Mouse (Mus musculus) stomach, embryonic 14.5 days (tissue): ENCODE results near the gene S100a13. TPM values are rescaled to one million over a fixed set of nuclear protein-coding genes. Genes with fewer than 3 reads are reported as not detected.

ENCODE experiments used
- ATAC-seq: fragments of 200-750 bp; cut with Nextera tagmentation; 2 replicates; pipeline ENCODE4 v1.8.0; 2017; ENCODE audit warnings: low read depth, moderate TSS enrichment; ENCODE audit not compliant: insufficient number of reproducible peaks, insufficient read depth, low FRiP score
- H3K27ac ChIP-seq: fragments of 300-500 bp; sonication (generic); 2 replicates; pipeline ENCODE4 v1.5.1; 2014; ENCODE audit warnings: mild to moderate bottlenecking, low read length, moderate library complexity, mixed read lengths
- H3K27me3 ChIP-seq: fragments of 300-500 bp; sonication (generic); 2 replicates; pipeline ENCODE4 v1.6.1; 2014; ENCODE audit warnings: low read length, control low read depth, mixed read lengths; ENCODE audit not compliant: control insufficient read depth, insufficient read depth
- H3K36me3 ChIP-seq: fragments of 300-500 bp; sonication (generic); 2 replicates; pipeline ENCODE4 v1.6.1; 2014; ENCODE audit warnings: mild to moderate bottlenecking, control low read depth, low read length, moderate library complexity, mixed read lengths; ENCODE audit not compliant: control insufficient read depth, insufficient read depth
- H3K4me1 ChIP-seq: fragments of 300-500 bp; sonication (generic); 2 replicates; pipeline ENCODE4 v1.6.1; 2014; ENCODE audit warnings: low read length, control low read depth, mixed read lengths; ENCODE audit not compliant: control insufficient read depth, insufficient read depth
- H3K4me2 ChIP-seq: fragments of 300-500 bp; sonication (generic); replicated peaks from 2 replicates; pipeline ENCODE4 v1.6.1; 2014; ENCODE audit warnings: low read depth, low read length, control low read depth
- H3K4me3 ChIP-seq: fragments of 300-500 bp; sonication (generic); 2 replicates; pipeline ENCODE4 v1.5.1; 2014; ENCODE audit warnings: low read depth, low read length, control low read depth
- H3K9ac ChIP-seq: fragments of 300-500 bp; sonication (generic); replicated peaks from 2 replicates; pipeline ENCODE4 v1.6.1; 2014; ENCODE audit warnings: low read depth, mild to moderate bottlenecking, control low read depth, low read length, moderate library complexity, mixed read lengths
- H3K9me3 ChIP-seq: fragments of 300-500 bp; sonication (generic); 2 replicates; pipeline ENCODE4 v1.6.1; 2016; ENCODE audit warnings: low read depth, low read length, control low read depth; ENCODE audit not compliant: control insufficient read depth
- WGBS: fragments of 180-500 bp; shearing (Covaris S2); extraction: QIAGEN DNeasy Blood & Tissue Kit; methylation state at CpG from one replicate; pipeline ENCODE4 v1.1.7; 2014; 5-methylcytosine and 5-hydroxymethylcytosine counted together
- polyA plus RNA-seq: library from polyadenylated mRNA; unstranded; fragments of >200 nt; fragmentation: Nextera tagmentation; extraction: Ambion mirVana; gene quantifications from 2 replicates; pipeline ENCODE4 v1.2.1, GENCODE M21; 2014

Gene S100a13
- polyA plus RNA-seq, 1 experiment from 2014 or later: 33.5 TPM

GRCm38 (mm10) chr3:90475151-90475830 is 38.9 kb upstream of the S100a13 start:
- Histone ChIP-seq H3K27ac (no peak overlapping the region), H3K9ac (no peak overlapping the region), H3K36me3 (peaks cover 21% of the 10 kb centered on the region), H3K9me3 (no peaks in the 10 kb centered on the region), H3K4me2 (peak overlapping the region; percentile 35), H3K4me1 (0 out of 2 replicates have a peak, but pooled peaks cover 5% of the 10 kb centered on the region), H3K4me3 (peak overlapping the region; percentile 31), H3K27me3 (no peaks in the 10 kb centered on the region)
- ATAC-seq: no peak
- WGBS: 34% methylated on average over 15 of the region's 16 CpGs

GRCm38 (mm10) chr3:90475831-90476611 is 38.2 kb upstream of the S100a13 start, which contains the start of gene Ilf2:
Gene Ilf2, plus strand, starts transcription at chr3:90476126.
- peaks cover 27% of the 10 kb centered on the region for H3K36me3 ChIP-seq
- H3K4me2 ChIP-seq: peak within 1 kb of the TSS; percentile 75
- ATAC-seq: peak; percentile 99
- WGBS: under 1% methylated on average over 45 of the region's 45 CpGs
- peak within 1 kb of the TSS; percentile 72 for H3K9ac ChIP-seq
- peak within 1 kb of the TSS; percentile 68 for H3K4me3 ChIP-seq
- H3K4me1 ChIP-seq: 0 out of 2 replicates have a peak, but pooled peaks cover 5% of the 10 kb centered on the region
- H3K9me3 ChIP-seq: no peaks in the 10 kb centered on the region
- H3K27me3 ChIP-seq: no peaks in the 10 kb centered on the region
- H3K27ac ChIP-seq: peak within 1 kb of the TSS; percentile 86

- H3K9ac ChIP-seq: no peak overlapping the region
- H3K4me2 ChIP-seq: no peak overlapping the region
- H3K9me3 ChIP-seq: no peaks in the 10 kb centered on the region
- peaks cover 10% of the 10 kb centered on the region; the same call in 1 of the 2 replicates for H3K4me1 ChIP-seq
- ATAC-seq: no peak
- 82% methylated on average over 5 of the region's 5 CpGs for WGBS
- peaks cover 65% of the 10 kb centered on the region for H3K36me3 ChIP-seq
- H3K27ac ChIP-seq: no peak overlapping the region
- H3K4me3 ChIP-seq: no peak overlapping the region
- H3K27me3 ChIP-seq: no peaks in the 10 kb centered on the region
Observed at GRCm38 (mm10) chr3:90486998-90487397, 27.2 kb upstream of the S100a13 start.

GRCm38 (mm10) chr3:90488576-90488975 is 25.7 kb upstream of the S100a13 start:
- H3K36me3 ChIP-seq: peaks cover 49% of the 10 kb centered on the region

GRCm38 (mm10) chr3:90490696-90491256 is 23.5 kb upstream of the S100a13 start, which contains the start of gene Snapin:
Gene Snapin, minus strand, starts transcription at chr3:90491033.
- no peaks in the 10 kb centered on the region for H3K9me3 ChIP-seq
- H3K4me1 ChIP-seq: peaks cover 10% of the 10 kb centered on the region; the same call in 1 of the 2 replicates
- peak; percentile 98 for ATAC-seq
- peak within 1 kb of the TSS; percentile 60 for H3K4me2 ChIP-seq
- WGBS: under 1% methylated on average over 37 of the region's 37 CpGs
- H3K4me3 ChIP-seq: peak within 1 kb of the TSS; percentile 68
- H3K27ac ChIP-seq: peak within 1 kb of the TSS; percentile 55; the same call in 1 of the 2 replicates
- peaks cover 34% of the 10 kb centered on the region for H3K36me3 ChIP-seq
- no peaks in the 10 kb centered on the region for H3K27me3 ChIP-seq
- H3K9ac ChIP-seq: peak within 1 kb of the TSS; percentile 52; the same call in 1 of the 2 replicates

More at GRCm38 (mm10) chr3:90488576-90488975, 25.7 kb upstream of the S100a13 start:
- Histone ChIP-seq H3K27me3 (no peaks in the 10 kb centered on the region), H3K4me1 (peaks cover 10% of the 10 kb centered on the region; the same call in 1 of the 2 replicates), H3K9me3 (no peaks in the 10 kb centered on the region), H3K9ac (no peak overlapping the region), H3K4me2 (no peak overlapping the region), H3K4me3 (no peak overlapping the region), H3K27ac (no peak overlapping the region)
- ATAC-seq: no peak
- 78% methylated on average over 6 of the region's 6 CpGs for WGBS

- Histone ChIP-seq H3K36me3 (peaks cover 34% of the 10 kb centered on the region), H3K9me3 (no peaks in the 10 kb centered on the region), H3K4me2 (no peak overlapping the region), H3K4me3 (no peak overlapping the region), H3K4me1 (peaks cover 10% of the 10 kb centered on the region; the same call in 1 of the 2 replicates), H3K9ac (no peak overlapping the region), H3K27ac (no peak overlapping the region), H3K27me3 (no peaks in the 10 kb centered on the region)
- WGBS: 34% methylated on average over 2 of the region's 2 CpGs
- ATAC-seq: no peak
Observed at GRCm38 (mm10) chr3:90491350-90491749, 22.9 kb upstream of the S100a13 start.

GRCm38 (mm10) chr3:90493831-90494540 is 20.2 kb upstream of the S100a13 start:
- peaks cover 10% of the 10 kb centered on the region; the same call in 1 of the 2 replicates for H3K4me1 ChIP-seq
- no peaks in the 10 kb centered on the region for H3K27me3 ChIP-seq
- peaks cover 38% of the 10 kb centered on the region for H3K36me3 ChIP-seq
- H3K9me3 ChIP-seq: no peaks in the 10 kb centered on the region
- no peak overlapping the region for H3K9ac ChIP-seq
- H3K4me3 ChIP-seq: no peak overlapping the region
- no peak overlapping the region for H3K27ac ChIP-seq
- ATAC-seq: no peak
- no peak overlapping the region for H3K4me2 ChIP-seq
- WGBS: 52% methylated on average over 4 of the region's 4 CpGs
